Mouse (Mus musculus): ENCODE results near the gene Fam53b.

- TF ChIP-seq CTCF (IDR thresholded peaks at IDR 0.05; ENCODE audit: control insufficient read depth, insufficient read depth, low read length) (no peak), POLR2A (IDR thresholded peaks at IDR 0.05; ENCODE audit: borderline replicate concordance, control insufficient read depth, low read depth, low read length) (no peak)
These were observed 37.8 kb downstream of the Fam53b start for GRCm38 (mm10) chr7:132775922-132776321.
